ENCODE assay signal across 7 mouse cellular contexts in the genomic region with DNA sequence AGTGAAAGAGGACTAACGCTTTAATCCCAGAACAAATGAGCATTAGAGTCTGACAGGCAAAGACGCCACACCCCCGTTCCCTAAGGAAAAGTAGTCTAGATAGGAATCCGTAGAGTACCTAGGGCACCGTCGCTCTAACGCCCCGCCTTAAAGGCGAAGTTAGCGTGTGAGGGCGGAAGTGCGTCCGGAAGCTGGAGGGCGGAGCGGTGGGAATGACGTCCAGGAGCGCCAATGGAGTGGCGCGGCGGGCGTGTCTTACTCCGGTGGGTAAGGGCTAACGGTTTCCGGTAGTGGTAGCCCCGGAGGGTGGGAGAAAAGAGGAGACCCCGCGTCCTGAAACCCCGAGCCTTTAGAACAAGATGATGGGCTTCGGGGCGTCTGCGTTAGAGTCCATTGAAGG. TPM values are rescaled to one million over a fixed set of nuclear protein-coding genes. Genes with fewer than 3 reads are reported as not detected.
DNase-seq lines count a peak whose midpoint lies in the region; ATAC-seq and TF ChIP-seq lines count a peak whose summit lies in the region.

TSS of gene Ppp1r35 (plus strand) at position 215 of the 400 bp plus-strand sequence.

- H3K4me2 ChIP-seq in intestine, postnatal 0 days (replicated peaks; ENCODE audit: low read depth): peak within 1 kb of the TSS; percentile 75
- H3K4me2 ChIP-seq in midbrain, embryonic 12.5 days (replicated peaks): peak within 1 kb of the TSS; percentile 99

- no peak for TF ChIP-seq CTCF in intestine, postnatal 0 days (IDR thresholded peaks at IDR 0.05; ENCODE audit: low read depth)
- no peak for TF ChIP-seq CTCF in small intestine, adult 2 months (IDR thresholded peaks at IDR 0.05; ENCODE audit: extremely low read depth, insufficient read length, insufficient replicate concordance, low read depth, low read length)

- no peaks in the 10 kb centered on the region for H3K9me3 ChIP-seq in embryonic facial prominence, embryonic 10.5 days
- H3K9me3 ChIP-seq in intestine, postnatal 0 days (ENCODE audit: control insufficient read depth): no peaks in the 10 kb centered on the region
- H3K9me3 ChIP-seq in midbrain, embryonic 12.5 days: no peaks in the 10 kb centered on the region

- H3K9ac ChIP-seq in intestine, postnatal 0 days (ENCODE audit: low read depth, low read length): peak within 1 kb of the TSS; percentile 91
- H3K9ac ChIP-seq in midbrain, embryonic 12.5 days (replicated peaks): peak within 1 kb of the TSS; percentile 90

- peak; percentile 98 for DNase-seq in adrenal gland, postnatal 10 days
- peak; percentile 97 for DNase-seq in embryonic facial prominence, embryonic 10.5 days (ENCODE audit: low spot score)
- no peak for DNase-seq in gonadal fat pad, adult 2 months (ENCODE audit: low read depth)
- peak; percentile 97 for DNase-seq in left cerebral cortex, postnatal 4 days

- intact Hi-C loops in left cerebral cortex, postnatal 4 days (cut with DNase I): no loop called here

- H3K36me3 ChIP-seq in embryonic facial prominence, embryonic 10.5 days (replicated peaks): peaks cover 37% of the 10 kb centered on the region
- H3K36me3 ChIP-seq in intestine, postnatal 0 days (ENCODE audit: control insufficient read depth, insufficient read depth): peaks cover 30% of the 10 kb centered on the region
- H3K36me3 ChIP-seq in midbrain, embryonic 12.5 days: peaks cover 37% of the 10 kb centered on the region
- H3K36me3 ChIP-seq in small intestine, adult 2 months (ENCODE audit: control insufficient read depth, insufficient read depth, low read length): peaks cover 25% of the 10 kb centered on the region

- no peak; the same call in 1 of the 2 replicates for TF ChIP-seq POLR2A in small intestine, adult 2 months (IDR thresholded peaks at IDR 0.05; ENCODE audit: low read depth, low read length)

- H3K27me3 ChIP-seq in embryonic facial prominence, embryonic 10.5 days (replicated peaks; ENCODE audit: low read depth, poor library complexity, severe bottlenecking): no peaks in the 10 kb centered on the region
- no peaks in the 10 kb centered on the region for H3K27me3 ChIP-seq in intestine, postnatal 0 days (replicated peaks; ENCODE audit: control insufficient read depth, insufficient read depth, low read length)
- H3K27me3 ChIP-seq in midbrain, embryonic 12.5 days: no peaks in the 10 kb centered on the region
- no peaks in the 10 kb centered on the region for H3K27me3 ChIP-seq in small intestine, adult 2 months (ENCODE audit: control insufficient read depth, insufficient read depth, low read length)

- peak within 1 kb of the TSS; percentile 93 for H3K27ac ChIP-seq in embryonic facial prominence, embryonic 10.5 days (replicated peaks)
- H3K27ac ChIP-seq in intestine, postnatal 0 days (ENCODE audit: low read depth, low read length): peak within 1 kb of the TSS; percentile 82
- H3K27ac ChIP-seq in midbrain, embryonic 12.5 days (replicated peaks): peak within 1 kb of the TSS; percentile 95
- peak within 1 kb of the TSS; percentile 69 for H3K27ac ChIP-seq in small intestine, adult 2 months (ENCODE audit: insufficient read depth, low read depth, low read length)

- peak; percentile 92 for ATAC-seq in intestine, postnatal 0 days
- peak; percentile 95 for ATAC-seq in midbrain, embryonic 12.5 days (ENCODE audit: low FRiP score, low read depth)

- peak within 1 kb of the TSS; percentile 96 for H3K4me3 ChIP-seq in embryonic facial prominence, embryonic 10.5 days
- peak within 1 kb of the TSS; percentile 100 for H3K4me3 ChIP-seq in intestine, postnatal 0 days (ENCODE audit: low read depth, low read length)
- peak within 1 kb of the TSS; percentile 99 for H3K4me3 ChIP-seq in midbrain, embryonic 12.5 days
- peak within 1 kb of the TSS; percentile 72 for H3K4me3 ChIP-seq in small intestine, adult 2 months (ENCODE audit: low read depth, low read length)

- H3K4me1 ChIP-seq in embryonic facial prominence, embryonic 10.5 days: peaks cover 50% of the 10 kb centered on the region
- H3K4me1 ChIP-seq in intestine, postnatal 0 days (replicated peaks; ENCODE audit: control insufficient read depth, insufficient read depth, low read length): peaks cover 5% of the 10 kb centered on the region
- peaks cover 32% of the 10 kb centered on the region for H3K4me1 ChIP-seq in midbrain, embryonic 12.5 days
- H3K4me1 ChIP-seq in small intestine, adult 2 months (ENCODE audit: control insufficient read depth, insufficient read depth, insufficient read length, low read length): peaks cover 16% of the 10 kb centered on the region

- under 1% methylated on average over 31 of the region's 31 CpGs for WGBS in embryonic facial prominence, embryonic 10.5 days
- WGBS in intestine, postnatal 0 days: 0% methylated on average over 31 of the region's 31 CpGs
- under 1% methylated on average over 31 of the region's 31 CpGs for WGBS in midbrain, embryonic 12.5 days
- WGBS in small intestine, adult 2 months: under 1% methylated on average over 31 of the region's 31 CpGs

RNA-seq across cellular contexts. Expression of gene Ppp1r35, which starts in this region (rescaled TPM):
- total RNA-seq in adrenal gland, postnatal 10 days (2021): 10 to 100 TPM; 21.6 to 23.1 TPM
- 47.9 and 49.1 TPM in 2 replicates for polyA plus RNA-seq in embryonic facial prominence, embryonic 10.5 days (2016; fragmentation: Nextera tagmentation; extraction: Ambion mirVana)
- polyA plus RNA-seq in gonadal fat pad, adult 2 months (2012; rRNA removed): 18.9 and 20.8 TPM in 2 replicates
- polyA plus RNA-seq in intestine, postnatal 0 days (2015; fragmentation: Nextera tagmentation; extraction: Ambion mirVana): 29.0 and 30.8 TPM in 2 replicates
- 10 to 100 TPM; 28.4 to 38.6 TPM for total RNA-seq in left cerebral cortex, postnatal 4 days (2021)
- polyA plus RNA-seq in midbrain, embryonic 12.5 days (2016; fragmentation: Nextera tagmentation; extraction: Ambion mirVana): 67.7 and 73.0 TPM in 2 replicates
- polyA plus RNA-seq in small intestine, adult 2 months (2012; rRNA removed): 40.0 and 75.4 TPM in 2 replicates
